Mouse (Mus musculus) MEL (cell line): ENCODE measurements at regions not wholly inside any gene's neighbourhood (a gene's known extent, or its start where the extent isn't known, plus 50 kb on each side); places are given as distances from the start of the nearest gene placed in this dataset.

Experiments
- DNase-seq: peaks from one replicate; pipeline ENCODE4 v3.0.0; 2011; ENCODE audit warnings: low read depth, low spot score
- H3K27ac ChIP-seq: 2 replicates; pipeline ENCODE4 v1.5.1; 2012; ENCODE audit warnings: low read depth, mild to moderate bottlenecking, control low read depth, low read length, moderate library complexity; ENCODE audit not compliant: control insufficient read depth
- H3K27me3 ChIP-seq, 2 experiments: fragments of 150-350 bp in 1 of 2; sonication (generic) in 1 of 2; 2 replicates each; pipeline ENCODE4 v1.6.1; 2012; ENCODE audit warnings: low read length in 2 of 2, mild to moderate bottlenecking in 2 of 2, improper control_type of control experiment in 1 of 2, moderate library complexity in 1 of 2; ENCODE audit not compliant: insufficient read depth in 2 of 2, control insufficient read depth in 1 of 2
- H3K36me3 ChIP-seq, 2 experiments: 2 replicates each; pipeline ENCODE4 v1.6.1; 2012 to 2014; ENCODE audit warnings: low read length in 2 of 2, improper control_type of control experiment in 1 of 2, inconsistent platforms in 1 of 2, mild to moderate bottlenecking in 1 of 2; ENCODE audit not compliant: insufficient read depth in 2 of 2, control insufficient read depth in 1 of 2
- H3K4me1 ChIP-seq, 2 experiments: fragments of 150-350 bp in 1 of 2; sonication (generic) in 1 of 2; 2 replicates each; pipeline ENCODE4 v1.6.1; 2012; ENCODE audit warnings: low read length in 2 of 2, improper control_type of control experiment in 1 of 2, mild to moderate bottlenecking in 1 of 2; ENCODE audit not compliant: insufficient read depth in 2 of 2, control insufficient read depth in 1 of 2
- H3K4me3 ChIP-seq, 2 experiments: fragments of 150-350 bp in 1 of 2; sonication (generic) in 1 of 2; 2 replicates each; pipeline ENCODE4 v1.5.1; 2012; ENCODE audit warnings: low read depth in 2 of 2, low read length in 2 of 2, mild to moderate bottlenecking in 2 of 2, moderate library complexity in 2 of 2, control low read depth in 1 of 2, improper control_type of control experiment in 1 of 2; ENCODE audit not compliant: control insufficient read depth in 1 of 2, insufficient read depth in 1 of 2
- H3K79me2 ChIP-seq: 2 replicates; pipeline ENCODE4 v1.6.1; 2012; ENCODE audit warnings: mild to moderate bottlenecking, low read length, moderate library complexity; ENCODE audit not compliant: control insufficient read depth, poor library complexity, insufficient read depth
- H3K9ac ChIP-seq: 2 replicates; pipeline ENCODE4 v1.6.1; 2012; ENCODE audit warnings: low read depth, mild to moderate bottlenecking, control low read depth, low read length, moderate library complexity; ENCODE audit not compliant: control insufficient read depth, poor library complexity, severe bottlenecking
- H3K9me3 ChIP-seq: fragments of 150-350 bp; sonication (generic); replicated peaks from 2 replicates; pipeline ENCODE4 v1.6.1; 2012; ENCODE audit warnings: mild to moderate bottlenecking, low read length, improper control_type of control experiment, moderate library complexity; ENCODE audit not compliant: insufficient read depth
- BHLHE40 ChIP-seq: IDR thresholded peaks from 2 replicates; pipeline ENCODE4 v1.6.1; 2012; ENCODE audit warnings: low read depth, mild to moderate bottlenecking, inconsistent platforms, low read length, improper control_type of control experiment, borderline replicate concordance
- CHD1 ChIP-seq: IDR thresholded peaks from 2 replicates; pipeline ENCODE4 v1.6.1; 2012; ENCODE audit warnings: low read depth, mild to moderate bottlenecking, inconsistent platforms, low read length, improper control_type of control experiment
- CHD2 ChIP-seq: IDR thresholded peaks from 2 replicates; pipeline ENCODE4 v1.6.1; 2011; ENCODE audit warnings: low read length, improper control_type of control experiment
- CTCF ChIP-seq, 3 experiments: IDR thresholded peaks in 2 of 3; conservative IDR thresholded peaks in 1 of 3; 2 replicates each; pipeline ENCODE4 v1.5.1; 2011 to 2012; ENCODE audit warnings: low read length in 3 of 3, low read depth in 2 of 3, mild to moderate bottlenecking in 2 of 3, improper control_type of control experiment in 1 of 3, inconsistent platforms in 1 of 3, mixed read lengths in 1 of 3, moderate library complexity in 1 of 3; ENCODE audit not compliant: control insufficient read depth in 1 of 3, insufficient read depth in 1 of 3, poor library complexity in 1 of 3, severe bottlenecking in 1 of 3
- E2F4 ChIP-seq: IDR thresholded peaks from 2 replicates; pipeline ENCODE4 v1.6.1; 2011; ENCODE audit warnings: low read depth, low read length, improper control_type of control experiment, borderline replicate concordance
- ELF1 ChIP-seq: IDR thresholded peaks from 2 replicates; pipeline ENCODE4 v1.6.1; 2014; ENCODE audit warnings: low read depth, mild to moderate bottlenecking, inconsistent platforms, low read length, improper control_type of control experiment, moderate library complexity
- EP300 ChIP-seq, 2 experiments: IDR thresholded peaks; 2 replicates each; pipeline ENCODE4 v1.6.1; 2011; ENCODE audit warnings: improper control_type of control experiment in 2 of 2, low read length in 2 of 2, low read depth in 1 of 2, mild to moderate bottlenecking in 1 of 2
- GABPA ChIP-seq: IDR thresholded peaks from 2 replicates; pipeline ENCODE4 v1.6.1; 2012; ENCODE audit warnings: low read depth, mild to moderate bottlenecking, inconsistent platforms, low read length, improper control_type of control experiment, moderate library complexity
- JUND ChIP-seq: IDR thresholded peaks from 2 replicates; pipeline ENCODE4 v1.6.1; 2011; ENCODE audit warnings: low read depth, mild to moderate bottlenecking, improper control_type of control experiment, low read length
- KAT2A ChIP-seq: conservative IDR thresholded peaks from 2 replicates; pipeline ENCODE4 v1.6.1; 2012; ENCODE audit warnings: low read depth, low read length, improper control_type of control experiment, inconsistent platforms
- MAFK ChIP-seq: IDR thresholded peaks from 2 replicates; pipeline ENCODE4 v1.6.1; 2011; ENCODE audit warnings: low read depth, mild to moderate bottlenecking, low read length, improper control_type of control experiment, borderline replicate concordance
- MEF2A ChIP-seq: IDR thresholded peaks from 2 replicates; pipeline ENCODE4 v1.6.1; 2014; ENCODE audit warnings: low read depth, mild to moderate bottlenecking, inconsistent platforms, low read length, improper control_type of control experiment; ENCODE audit not compliant: poor library complexity, insufficient replicate concordance, severe bottlenecking; ENCODE audit errors: extremely low read depth
- MXI1 ChIP-seq: IDR thresholded peaks from 2 replicates; pipeline ENCODE4 v1.6.1; 2011; ENCODE audit warnings: mild to moderate bottlenecking, low read depth, low read length, improper control_type of control experiment
- NELFE ChIP-seq: IDR thresholded peaks from 2 replicates; pipeline ENCODE4 v1.6.1; 2011; ENCODE audit warnings: low read depth, low read length, improper control_type of control experiment
- NRF1 ChIP-seq: IDR thresholded peaks from 2 replicates; pipeline ENCODE4 v1.6.1; 2014; ENCODE audit warnings: low read depth, mild to moderate bottlenecking, inconsistent platforms, low read length, improper control_type of control experiment, moderate library complexity; ENCODE audit not compliant: poor library complexity, insufficient read depth, severe bottlenecking
- RCOR1 ChIP-seq: IDR thresholded peaks from 2 replicates; pipeline ENCODE4 v1.6.1; 2012; ENCODE audit warnings: low read depth, mild to moderate bottlenecking, inconsistent platforms, low read length, improper control_type of control experiment
- SIN3A ChIP-seq: IDR thresholded peaks from 2 replicates; pipeline ENCODE4 v1.6.1; 2012; ENCODE audit warnings: low read length, improper control_type of control experiment, inconsistent platforms
- SMC3 ChIP-seq: IDR thresholded peaks from 2 replicates; pipeline ENCODE4 v1.6.1; 2011; ENCODE audit warnings: low read depth, low read length, improper control_type of control experiment
- TBP ChIP-seq: IDR thresholded peaks from 2 replicates; pipeline ENCODE4 v1.8.0; 2011; ENCODE audit warnings: low read depth, low read length, improper control_type of control experiment
- TCF12 ChIP-seq: IDR thresholded peaks from 2 replicates; pipeline ENCODE4 v1.6.1; 2014; ENCODE audit warnings: low read depth, mild to moderate bottlenecking, inconsistent platforms, low read length, improper control_type of control experiment, moderate library complexity
- UBTF ChIP-seq: IDR thresholded peaks from 2 replicates; pipeline ENCODE4 v1.6.1; 2012; ENCODE audit warnings: low read depth, mild to moderate bottlenecking, inconsistent platforms, low read length, improper control_type of control experiment, moderate library complexity, borderline replicate concordance; ENCODE audit not compliant: insufficient read depth
- USF1 ChIP-seq: IDR thresholded peaks from 2 replicates; pipeline ENCODE4 v1.6.1; 2014; ENCODE audit warnings: low read depth, mild to moderate bottlenecking, inconsistent platforms, low read length, improper control_type of control experiment, moderate library complexity
- USF2 ChIP-seq, 2 experiments: IDR thresholded peaks; 2 replicates each; pipeline ENCODE4 v1.6.1; 2011 to 2012; ENCODE audit warnings: improper control_type of control experiment in 2 of 2, low read length in 2 of 2, borderline replicate concordance in 1 of 2, inconsistent platforms in 1 of 2, low read depth in 1 of 2, mild to moderate bottlenecking in 1 of 2; ENCODE audit not compliant: insufficient read depth in 1 of 2
- ZC3H11A ChIP-seq: IDR thresholded peaks from 2 replicates; pipeline ENCODE4 v1.6.1; 2012; ENCODE audit warnings: low read depth, mild to moderate bottlenecking, inconsistent platforms, low read length, improper control_type of control experiment
- ZKSCAN1 ChIP-seq: IDR thresholded peaks from 2 replicates; pipeline ENCODE4 v1.6.1; 2012; ENCODE audit warnings: low read depth, mild to moderate bottlenecking, inconsistent platforms, low read length, improper control_type of control experiment, moderate library complexity
- ZMIZ1 ChIP-seq: IDR thresholded peaks from 2 replicates; pipeline ENCODE4 v1.6.1; 2012; ENCODE audit warnings: low read depth, mild to moderate bottlenecking, inconsistent platforms, low read length, improper control_type of control experiment, moderate library complexity
- ZNF384 ChIP-seq: IDR thresholded peaks from 2 replicates; pipeline ENCODE4 v1.6.1; 2012; ENCODE audit warnings: low read depth, mild to moderate bottlenecking, inconsistent platforms, low read length, improper control_type of control experiment

GRCm38 (mm10) chr13:48164586-48164985 lies 96.4 kb upstream of the Id4 start:
- Histone ChIP-seq H3K79me2 (no peaks in the 10 kb centered on the region), H3K36me3 (no peaks in the 10 kb centered on the region), H3K27ac (no peak overlapping the region), H3K9me3 (no peaks in the 10 kb centered on the region), H3K4me1 (no peaks in the 10 kb centered on the region), H3K9ac (no peak overlapping the region), H3K27me3 (no peaks in the 10 kb centered on the region), H3K4me3 (no peak overlapping the region)
- DNase-seq: no peak
- TF ChIP-seq TBP (no peak), ZC3H11A (no peak), SMC3 (no peak), ZKSCAN1 (no peak), USF1 (no peak), RCOR1 (no peak), BHLHE40 (no peak), USF2 (IDR thresholded peaks at IDR 0.05; ENCODE audit: borderline replicate concordance in 1 of 2, insufficient read depth in 1 of 2, low read depth in 1 of 2, low read length in 2 of 2) (no peak), MXI1 (no peak), EP300 (IDR thresholded peaks at IDR 0.05; ENCODE audit: low read depth in 1 of 2, low read length in 2 of 2) (no peak), JUND (no peak), KAT2A (no peak), CHD1 (no peak), ZMIZ1 (no peak), SIN3A (no peak), CTCF (IDR thresholded peaks at IDR 0.05 in 2 of 3, conservative IDR thresholded peaks at IDR 0.05 in 1 of 3; ENCODE audit: control insufficient read depth in 1 of 3, insufficient read depth in 1 of 3, low read depth in 2 of 3, low read length in 3 of 3, poor library complexity in 1 of 3, severe bottlenecking in 1 of 3) (no peak), ELF1 (no peak), NELFE (no peak), CHD2 (no peak), E2F4 (no peak)

DNA sequence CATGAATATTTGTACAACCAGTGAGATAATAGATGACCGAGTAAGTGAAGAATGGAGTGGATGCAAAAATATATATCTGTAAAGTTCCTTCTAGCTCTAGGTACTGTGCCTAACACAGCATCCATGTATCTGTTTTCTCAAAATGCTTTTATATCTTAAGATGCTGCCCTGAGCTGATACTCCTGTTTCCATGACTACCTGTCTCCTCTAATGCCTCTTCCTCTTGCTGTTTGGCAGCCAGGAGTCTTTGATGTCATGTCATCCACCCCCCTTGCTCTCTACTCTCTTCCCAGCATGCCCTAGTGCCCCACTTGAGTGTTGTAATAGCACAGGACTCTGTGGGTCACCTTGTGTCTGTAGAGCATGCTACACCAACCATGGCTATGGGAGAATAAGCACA lies 95.2 kb upstream of the Id4 start:
- no peak overlapping the region for H3K4me3 ChIP-seq

More for the DNA sequence above, 95.2 kb upstream of the Id4 start:
- no peaks in the 10 kb centered on the region for H3K9me3 ChIP-seq
- H3K36me3 ChIP-seq: no peaks in the 10 kb centered on the region
- TF ChIP-seq ZNF384 (no peak), MEF2A (no peak), NRF1 (no peak), ELF1 (no peak), UBTF (no peak), E2F4 (no peak), USF2 (IDR thresholded peaks at IDR 0.05; ENCODE audit: borderline replicate concordance in 1 of 2, insufficient read depth in 1 of 2, low read depth in 1 of 2, low read length in 2 of 2) (no peak), MAFK (no peak), GABPA (no peak), CTCF (IDR thresholded peaks at IDR 0.05 in 2 of 3, conservative IDR thresholded peaks at IDR 0.05 in 1 of 3; ENCODE audit: control insufficient read depth in 1 of 3, insufficient read depth in 1 of 3, low read depth in 2 of 3, low read length in 3 of 3, poor library complexity in 1 of 3, severe bottlenecking in 1 of 3) (no peak), TCF12 (no peak)
- H3K27ac ChIP-seq: no peak overlapping the region
- no peaks in the 10 kb centered on the region for H3K27me3 ChIP-seq
- no peak overlapping the region for H3K9ac ChIP-seq
- no peak for DNase-seq
- H3K79me2 ChIP-seq: no peaks in the 10 kb centered on the region
- H3K4me1 ChIP-seq: no peaks in the 10 kb centered on the region
